Mouse (Mus musculus) ovary, adult 10 weeks (tissue): ENCODE measurements around the gene Chic1. TPM values are rescaled to one million over a fixed set of nuclear protein-coding genes. Genes with fewer than 3 reads are reported as not detected.

ENCODE experiments used
- polyA plus RNA-seq: library from polyadenylated mRNA; stranded (reverse); fragments of 350-450 nt; fragmentation: Illumina TruSeq; extraction: RNeasy Lipid Tissue Mini Kit (QIAGEN cat#74804); gene quantifications from one replicate; pipeline ENCODE4 v1.2.3, GENCODE M21; 2014

The Chic1 gene
- polyA plus RNA-seq: 29.3 TPM

GRCm38 (mm10) chrX:103356287-103356686, at the start of gene Chic1:
Gene Chic1 (plus strand): TSS chrX:103356476.

DNA sequence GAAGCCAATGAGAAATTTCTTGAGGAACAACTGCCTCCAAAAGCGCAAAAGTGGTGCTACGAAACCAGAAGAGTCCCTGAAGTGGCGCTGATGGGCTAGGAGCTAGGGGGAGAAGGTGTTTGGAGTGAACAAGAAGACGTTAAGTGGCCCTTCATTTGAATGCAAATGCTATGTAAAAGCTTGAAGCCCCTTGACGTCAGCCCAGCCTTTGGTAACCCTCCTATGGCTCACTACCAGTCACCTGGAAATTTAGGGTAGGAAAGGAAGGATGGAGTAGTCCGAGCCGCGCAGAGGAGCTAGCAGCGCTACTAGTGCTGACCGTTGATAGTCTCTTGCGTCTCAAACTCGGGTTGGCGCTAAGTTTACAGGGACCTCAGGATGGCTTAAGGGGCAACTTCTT, 35.1 kb upstream of the Chic1 start, which contains the start of gene Cdx4:
TSS of gene Cdx4 (plus strand) at position 253 of the 400 bp plus-strand sequence.

GRCm38 (mm10) chrX:103414167-103414566, 57.9 kb downstream of the Chic1 start, which contains the start of gene Tsx:
Gene Tsx (plus strand): TSS chrX:103414467.

GRCm38 (mm10) chrX:103421710-103422109, 65.4 kb downstream of the Chic1 start, which contains the start of gene Gm26992:
Gene Gm26992 (plus strand): TSS chrX:103422010.

Other genes starting within 250 kb of the Chic1 start
- 17.8 TPM for gene Nap1l2, start 169.8 kb upstream of the Chic1 start, polyA plus RNA-seq
- gene Cdx4, start 35.1 kb upstream of the Chic1 start, polyA plus RNA-seq: not detected
- gene Tsx, start 58.0 kb downstream of the Chic1 start, polyA plus RNA-seq: not detected
- gene Gm26992, start 65.5 kb downstream of the Chic1 start, polyA plus RNA-seq: not detected